Mouse (Mus musculus) v-Abl transformed pro-B cells (cell line): ENCODE data around the gene Sgcb.

ENCODE experiments used
- in situ Hi-C, 2 experiments: fragments of 400-800 bp; cut with MboI; formaldehyde crosslinking; loops; one replicate each; pipeline ENCODE4 v1.15.1; 2025; ENCODE audit not compliant: unreplicated experiment in 2 of 2

The Sgcb gene

DNA sequence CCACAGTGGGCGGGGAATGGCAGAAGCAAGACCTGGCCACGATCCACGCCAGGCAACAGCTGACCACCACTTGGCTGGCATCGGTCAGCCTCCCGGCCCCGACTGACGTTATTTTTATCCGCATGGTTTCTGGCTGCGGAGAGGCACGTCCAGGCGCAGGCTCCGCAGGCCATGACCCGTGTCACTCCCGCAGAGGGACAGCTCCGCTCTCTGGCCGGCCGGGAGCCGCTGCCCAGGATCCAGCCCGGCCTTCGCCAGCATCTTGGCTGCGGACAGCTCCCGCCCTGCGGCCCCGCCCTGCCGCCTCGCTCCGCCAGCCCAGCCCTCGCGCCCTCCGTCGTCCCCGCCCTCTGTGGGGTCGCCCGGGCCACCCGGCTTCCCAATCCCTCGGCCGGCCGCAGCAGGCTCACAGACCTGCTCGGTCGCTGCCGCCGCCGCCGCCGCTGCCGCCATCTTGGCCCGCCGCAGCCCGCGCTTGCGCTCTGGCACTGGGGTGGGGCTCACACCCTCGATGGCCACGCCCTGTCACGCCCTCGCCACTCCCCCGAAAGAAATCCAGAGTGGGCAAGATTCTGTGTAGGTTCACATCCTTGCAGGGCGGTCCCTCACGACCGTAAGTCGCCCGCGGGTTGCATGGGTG lies at the start of gene Sgcb:
Gene Sgcb (minus strand): TSS at position 530 of the 640 bp plus-strand sequence.
- in situ Hi-C loops = loop anchor here in 1 of 2 experiments (25.0 kb wide), 2 partner anchors 660 to 1515 kb away; partner anchors contain the start of gene Pdgfra

DNA sequence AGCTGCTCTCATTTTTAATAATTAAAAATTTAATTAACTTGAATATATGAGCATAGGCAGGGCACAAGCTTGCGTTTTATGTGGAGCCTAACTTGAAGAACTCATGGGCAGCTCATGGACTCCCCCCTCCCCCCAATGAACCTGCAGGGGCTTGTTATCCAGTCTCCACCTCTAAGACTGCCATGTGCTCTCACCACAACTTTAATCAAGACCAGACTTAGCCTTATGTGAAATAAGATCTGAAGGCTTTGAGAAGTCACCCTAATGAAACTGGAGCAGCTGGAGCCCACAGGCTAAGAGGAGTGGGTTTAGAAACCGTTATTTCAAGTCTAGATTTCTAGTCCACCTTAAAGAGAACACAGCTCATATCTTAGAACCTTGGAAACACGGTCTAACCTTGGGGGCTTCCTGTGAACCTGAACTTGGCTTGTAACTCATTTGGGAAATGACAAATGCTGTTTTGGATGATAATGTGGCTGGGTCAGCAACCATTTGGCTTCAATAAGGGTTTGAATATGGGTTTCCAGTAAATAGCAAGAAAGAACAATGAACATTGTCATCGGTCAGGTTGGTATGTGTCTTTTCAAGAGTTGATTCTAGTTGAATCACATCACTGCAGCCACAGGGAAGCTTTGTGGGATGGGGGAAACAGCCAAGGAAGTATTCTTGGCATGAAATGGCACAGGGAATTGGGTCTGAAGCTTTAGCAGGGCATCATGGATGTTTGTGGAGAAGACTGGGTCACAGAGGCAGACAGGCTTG lies 46.8 kb upstream of the Sgcb start:
- in situ Hi-C loops = loop anchor here in 1 of 2 experiments (25.0 kb wide), 1 partner anchor 1468 kb away; the partner anchor contains the start of gene Pdgfra

DNA sequence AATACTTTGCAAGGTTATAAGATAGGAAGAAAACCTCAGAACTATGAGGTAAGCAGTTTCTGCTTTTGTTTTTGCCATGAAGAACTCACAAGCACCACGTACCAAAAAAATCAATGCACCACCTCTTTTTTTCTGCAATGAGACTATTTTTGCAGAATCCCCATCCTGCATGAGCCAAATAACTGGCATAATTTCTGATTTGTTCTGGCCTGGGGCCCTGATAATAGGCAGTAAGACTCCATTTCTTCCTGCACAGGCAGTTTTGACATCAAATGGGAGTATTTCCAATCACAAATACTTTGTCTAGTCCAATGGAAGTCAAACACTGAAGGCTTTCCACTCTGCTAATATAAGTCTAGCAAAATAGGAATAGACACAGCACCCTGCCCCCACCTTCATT lies 46.2 kb upstream of the Sgcb start:
- in situ Hi-C loops = loop anchor here in 1 of 2 experiments (25.0 kb wide), 1 partner anchor 1469 kb away; the partner anchor contains the start of gene Pdgfra

DNA sequence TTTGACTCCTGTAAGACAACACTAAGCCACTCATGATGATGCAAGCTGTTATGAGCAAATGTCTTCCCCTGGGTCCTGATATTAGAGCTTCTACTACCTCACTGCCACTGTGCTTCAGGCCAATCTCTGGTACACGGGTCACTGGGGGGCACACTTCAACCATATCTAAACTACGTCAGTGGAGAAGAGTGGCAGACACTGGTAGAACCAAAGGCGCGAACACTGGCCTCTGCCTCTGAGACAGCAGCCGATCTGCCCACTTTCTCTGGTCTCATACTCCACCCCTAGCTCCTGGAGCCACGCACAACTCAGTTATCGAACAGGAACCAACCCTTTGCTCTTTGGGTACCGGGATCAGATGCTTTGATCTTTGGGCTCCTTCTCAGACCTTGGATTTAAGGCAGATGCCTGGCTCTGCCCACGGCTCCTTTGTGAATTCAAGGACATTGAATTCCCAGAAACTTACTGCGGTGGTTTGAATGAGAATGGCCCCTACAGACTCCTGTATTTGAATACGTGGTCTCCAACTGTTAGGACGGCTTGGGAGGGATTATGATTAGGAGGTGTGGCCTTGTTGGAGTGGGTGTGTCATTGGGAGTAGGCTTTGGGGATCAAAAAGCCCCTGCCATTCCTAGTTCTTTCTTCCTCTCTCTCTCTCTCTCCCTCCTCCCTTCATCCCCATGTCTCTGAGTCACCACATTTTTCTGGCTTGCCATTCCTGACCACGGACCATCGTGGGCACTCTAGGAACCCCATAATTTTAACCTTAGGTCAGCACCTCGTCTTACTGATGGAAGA lies 44.3 kb upstream of the Sgcb start:
- in situ Hi-C loops = loop anchor here in 1 of 2 experiments (25.0 kb wide), 1 partner anchor 1470 kb away; the partner anchor contains the start of gene Pdgfra

DNA sequence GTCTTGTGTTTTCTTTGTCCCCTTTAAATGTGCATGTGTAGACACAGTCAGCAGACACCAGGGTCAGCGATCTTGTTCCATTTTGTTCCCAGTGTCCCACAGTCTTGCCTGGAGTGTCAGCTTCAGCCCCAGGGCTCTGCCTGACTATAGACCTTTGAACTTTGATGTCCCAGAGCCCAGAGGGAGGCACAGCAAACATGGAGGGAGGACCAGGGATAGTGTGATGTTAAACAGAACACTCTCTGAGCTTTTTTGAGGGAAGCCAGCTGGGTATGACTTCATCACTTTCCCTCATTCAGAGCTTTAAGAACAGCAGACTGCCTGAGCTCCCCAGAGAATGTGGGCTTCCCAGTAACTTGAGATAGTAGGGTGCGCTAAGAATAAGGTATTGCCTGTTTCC lies 42.6 kb upstream of the Sgcb start:
- in situ Hi-C loops = loop anchor here in 1 of 2 experiments (25.0 kb wide), 1 partner anchor 1472 kb away; the partner anchor contains the start of gene Pdgfra

DNA sequence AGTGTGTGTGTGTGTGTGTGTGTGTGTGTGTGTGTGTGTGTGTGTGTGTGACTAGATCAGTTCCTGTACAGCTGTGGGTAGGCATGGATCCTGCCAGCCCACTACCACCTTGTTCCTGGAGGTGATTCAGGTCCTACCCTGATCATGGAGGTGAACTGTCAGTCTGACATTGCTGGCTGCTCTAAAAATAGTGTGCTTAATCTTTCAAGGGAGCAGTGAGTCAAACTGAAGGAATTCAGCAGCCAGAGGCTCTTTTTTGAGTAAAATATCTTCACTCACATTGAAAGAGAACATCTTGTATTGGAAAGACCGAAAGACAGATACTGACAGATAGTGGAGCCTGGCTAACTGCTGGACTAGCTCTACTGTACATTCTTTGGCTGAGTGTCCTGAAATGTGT lies 41.0 kb upstream of the Sgcb start:
- in situ Hi-C loops = loop anchor here in 1 of 2 experiments (10.0 to 25.0 kb wide), 2 partner anchors 596 to 1474 kb away; partner anchors contain the start of gene Pdgfra

DNA sequence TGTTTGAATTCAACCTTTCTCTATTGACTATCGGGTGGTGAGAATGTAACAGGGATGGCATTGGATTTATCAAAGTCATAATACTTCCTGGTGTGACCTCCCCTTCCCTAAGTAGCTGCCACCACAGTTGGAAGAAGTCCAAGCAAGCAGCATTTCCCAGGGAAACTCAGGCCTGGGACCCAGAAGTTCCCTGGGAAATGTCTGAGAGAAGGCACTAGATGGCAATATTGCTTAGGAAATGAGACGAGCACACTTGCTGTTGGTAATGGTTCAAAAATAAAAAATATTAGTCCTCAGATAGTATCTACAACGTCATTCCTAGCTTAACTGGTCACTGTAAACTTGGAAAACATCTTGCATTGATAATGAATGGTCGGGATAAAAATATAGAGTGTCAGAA lies 38.6 kb upstream of the Sgcb start:
- in situ Hi-C loops = loop anchor here in 1 of 2 experiments (10.0 to 25.0 kb wide), 2 partner anchors 599 to 1476 kb away; partner anchors contain the start of gene Pdgfra

DNA sequence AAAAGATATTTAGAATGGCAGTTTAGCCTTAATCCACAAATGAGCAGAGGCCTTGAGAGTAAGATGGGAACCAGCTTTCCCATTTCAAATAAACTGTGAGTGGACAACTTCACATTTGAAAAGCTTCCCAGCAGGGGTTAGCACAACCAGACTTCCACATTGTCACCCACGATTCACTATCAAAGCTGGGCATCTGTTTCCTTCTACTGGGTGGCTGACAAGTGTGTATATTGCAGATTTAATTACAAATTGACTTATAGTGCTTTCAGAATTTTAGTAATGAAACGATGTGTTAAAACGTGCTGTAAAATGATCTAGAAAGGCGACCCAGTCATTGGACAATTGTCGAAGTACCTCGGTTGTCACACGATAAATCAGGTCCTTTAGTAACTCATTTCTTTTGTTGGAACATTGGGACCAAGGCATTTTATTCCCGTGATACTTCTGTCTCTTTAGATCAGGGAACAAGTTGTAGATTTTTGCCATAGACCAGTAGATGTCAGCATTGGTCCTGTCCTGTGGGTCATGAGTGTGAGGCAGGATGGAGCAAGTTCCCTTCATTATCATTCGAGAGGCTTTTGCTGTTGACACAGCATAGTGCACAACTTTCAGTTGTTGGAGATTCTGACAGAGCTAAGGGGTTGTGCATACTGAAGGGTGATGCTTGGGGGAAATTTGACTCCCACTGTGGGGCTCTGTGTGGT lies 36.3 kb upstream of the Sgcb start:
- in situ Hi-C loops = loop anchor here in 1 of 2 experiments (10.0 to 25.0 kb wide), 2 partner anchors 601 to 1478 kb away; partner anchors contain the start of gene Pdgfra

DNA sequence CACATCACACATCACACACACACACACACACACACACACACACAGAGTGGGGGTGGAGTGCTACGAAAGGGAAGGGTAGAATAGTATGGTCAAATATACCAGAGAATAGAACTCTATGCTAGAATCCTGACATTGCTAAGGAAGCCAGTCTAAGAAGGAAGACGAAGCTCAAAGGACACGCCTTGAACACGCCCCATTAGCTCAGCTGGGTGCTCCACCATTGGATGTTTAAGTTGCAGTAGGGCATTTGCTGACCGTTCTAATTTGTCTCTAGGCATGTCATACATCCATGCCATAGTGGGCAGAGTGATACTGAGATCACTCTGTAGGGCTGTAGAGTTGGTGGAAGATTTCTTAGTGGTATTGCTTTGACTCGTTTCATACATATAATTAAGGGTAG lies 35.6 kb upstream of the Sgcb start:
- in situ Hi-C loops = loop anchor here in 1 of 2 experiments (10.0 to 25.0 kb wide), 2 partner anchors 602 to 1479 kb away; partner anchors contain the start of gene Pdgfra

DNA sequence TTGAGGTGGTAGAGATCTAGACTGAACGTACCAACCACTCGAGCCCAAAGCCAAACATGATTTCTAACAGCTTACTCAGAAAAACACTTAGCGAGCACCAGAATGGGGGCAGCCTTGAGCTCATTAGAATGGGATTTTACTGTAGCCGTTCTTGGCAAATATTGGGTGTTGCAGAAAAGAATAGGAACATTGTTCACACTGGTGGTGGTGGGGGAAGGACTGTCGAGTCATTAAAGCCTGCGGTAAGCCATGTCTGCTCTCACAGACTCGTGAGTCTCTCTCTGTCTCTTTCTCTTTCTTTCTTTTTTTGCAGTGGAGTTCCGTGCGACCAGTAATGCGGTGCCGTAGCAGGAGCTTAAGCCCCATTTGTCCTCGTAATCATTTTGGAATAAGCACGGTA lies 29.0 kb upstream of the Sgcb start:
- in situ Hi-C loops = loop anchor here in 1 of 2 experiments (25.0 kb wide), 1 partner anchor 1486 kb away; the partner anchor contains the start of gene Pdgfra

DNA sequence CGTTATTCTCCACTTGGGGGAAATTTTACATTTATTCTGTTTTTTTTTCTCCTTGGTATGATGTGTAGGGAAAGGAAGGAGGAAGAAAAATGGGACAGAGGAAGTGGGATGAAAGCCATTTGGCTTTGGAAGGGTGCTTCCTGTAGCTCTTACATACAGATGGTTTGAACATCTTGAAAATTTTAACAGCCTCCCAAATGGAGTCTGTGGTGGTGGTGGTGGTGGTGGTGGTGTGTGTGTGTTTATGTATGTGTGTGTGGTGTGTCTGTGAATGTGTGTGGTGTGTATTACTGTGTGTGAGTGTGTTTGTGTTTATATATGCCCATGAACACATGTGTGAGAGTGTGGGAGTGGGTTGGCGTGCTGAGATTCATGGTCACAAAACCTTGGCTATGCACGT lies 28.0 kb upstream of the Sgcb start:
- in situ Hi-C loops = loop anchor here in 1 of 2 experiments (25.0 kb wide), 1 partner anchor 1487 kb away; the partner anchor contains the start of gene Pdgfra

DNA sequence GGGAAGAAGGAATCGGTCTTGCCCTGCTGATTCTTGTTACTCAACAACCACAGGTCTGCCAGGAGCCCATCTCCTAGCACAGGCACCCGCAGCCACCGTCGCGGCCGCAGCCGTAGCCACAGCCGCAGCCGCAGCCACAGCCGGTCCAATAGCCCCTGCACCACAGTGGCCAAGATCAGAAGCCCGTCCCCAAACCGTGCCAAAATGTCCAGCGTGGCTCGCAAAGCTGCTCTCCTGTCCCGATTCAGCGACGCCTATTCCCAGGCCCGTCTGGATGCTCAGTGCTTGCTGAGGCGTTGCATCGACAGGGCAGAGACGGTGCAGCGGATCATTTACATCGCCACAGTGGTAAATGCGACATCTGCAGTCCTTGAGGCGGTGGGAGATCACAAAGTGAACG lies 21.8 kb upstream of the Sgcb start:
- in situ Hi-C loops = no loop called here

DNA sequence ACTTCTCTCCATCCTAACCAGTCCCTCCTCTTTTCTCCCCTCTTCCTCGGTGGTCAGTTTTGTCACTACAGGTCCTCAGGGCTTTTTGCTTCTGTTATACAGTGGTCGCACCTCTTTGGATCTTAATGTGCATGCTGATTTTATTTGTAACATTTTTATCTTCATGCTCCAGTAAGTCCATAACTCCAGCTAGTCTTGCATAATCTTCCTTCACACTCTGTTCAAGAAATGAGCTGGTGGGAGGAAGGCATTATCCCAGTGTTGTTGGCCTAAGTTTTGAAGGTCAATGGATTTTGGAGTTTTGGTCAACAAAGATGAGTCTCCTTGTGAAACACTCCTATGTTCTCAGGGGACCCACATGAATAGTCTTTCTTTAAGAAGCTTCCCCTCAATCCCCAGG lies 20.3 kb upstream of the Sgcb start:
- in situ Hi-C loops = no loop called here

DNA sequence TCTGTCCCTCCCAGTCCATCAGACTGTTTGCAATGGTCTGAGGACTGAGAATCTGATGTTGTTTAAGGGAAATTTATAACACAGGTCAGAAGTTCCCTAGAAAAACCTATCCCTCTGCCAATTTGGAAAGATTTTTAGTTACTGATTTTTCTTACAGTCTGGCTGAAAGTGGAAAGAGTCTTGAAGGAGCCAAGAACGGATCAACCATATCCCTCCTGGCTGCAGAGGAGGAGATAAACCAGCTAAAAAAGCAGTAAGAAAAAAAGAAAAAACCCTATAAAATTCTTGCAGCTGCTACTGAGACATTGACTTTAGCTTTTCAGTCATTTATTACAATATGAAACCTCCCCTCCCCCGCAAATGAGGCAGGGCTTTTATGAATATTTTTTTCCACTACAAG lies 19.1 kb upstream of the Sgcb start:
- in situ Hi-C loops = no loop called here

DNA sequence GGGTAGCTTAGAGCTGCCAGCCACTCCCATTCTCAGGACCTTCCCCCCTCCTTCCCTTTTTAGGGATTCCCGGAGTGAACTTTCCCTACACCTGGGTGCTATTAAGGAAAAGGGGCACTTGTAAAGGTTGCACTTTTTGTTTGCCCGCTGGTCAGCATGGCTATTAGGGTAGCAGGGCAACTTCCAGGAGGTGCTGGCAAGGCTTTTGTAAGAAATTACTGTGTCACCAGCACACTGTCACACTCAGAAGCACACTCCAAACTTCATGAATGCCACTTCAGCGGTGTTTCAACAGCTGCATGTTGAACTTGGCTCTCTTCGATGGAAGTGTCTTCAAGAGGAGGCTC lies 4.2 kb upstream of the Sgcb start:
- in situ Hi-C loops = no loop called here

DNA sequence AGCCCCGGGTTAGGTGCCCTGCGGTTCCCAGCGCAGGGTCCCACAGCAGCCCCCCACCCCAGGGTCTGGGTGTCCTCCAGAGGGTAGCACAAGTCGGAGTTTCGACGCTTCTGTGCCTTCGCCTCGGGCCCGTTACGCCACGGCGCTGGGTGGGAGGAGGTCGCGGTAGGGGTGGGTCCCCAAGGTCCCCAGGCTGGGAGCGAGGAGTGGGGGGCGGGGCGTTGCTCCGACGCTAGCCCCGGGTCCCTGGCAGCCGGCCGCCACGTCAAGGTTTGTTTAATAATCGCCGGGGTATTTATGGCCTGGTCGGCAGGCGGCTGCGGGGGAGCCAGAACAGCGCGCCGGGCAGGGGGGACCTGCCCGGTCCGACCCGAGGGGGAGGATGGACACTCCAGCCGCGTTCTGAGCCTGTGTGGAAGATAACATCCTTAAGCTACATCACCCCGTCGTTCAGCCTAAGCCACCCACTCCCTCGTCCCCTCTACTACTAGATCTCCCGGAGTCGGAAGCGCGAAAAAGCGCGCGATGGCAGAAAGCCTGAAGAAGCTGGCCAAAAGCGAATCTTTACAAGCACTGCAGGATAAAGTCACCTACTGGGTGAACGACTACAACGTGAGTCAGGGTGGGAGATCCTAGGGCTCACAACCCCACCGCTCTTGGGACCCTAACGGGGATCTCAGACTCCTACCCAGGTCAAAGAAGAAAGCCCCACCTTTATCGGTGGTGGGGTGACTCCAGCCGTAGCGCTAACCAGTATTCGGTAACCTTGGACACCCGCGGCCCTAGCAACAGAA lies 3.7 kb upstream of the Sgcb start, which contains the start of gene Spata18:
Gene Spata18 (plus strand): TSS at position 319 of the 794 bp plus-strand sequence.
- in situ Hi-C loops = no loop called here

DNA sequence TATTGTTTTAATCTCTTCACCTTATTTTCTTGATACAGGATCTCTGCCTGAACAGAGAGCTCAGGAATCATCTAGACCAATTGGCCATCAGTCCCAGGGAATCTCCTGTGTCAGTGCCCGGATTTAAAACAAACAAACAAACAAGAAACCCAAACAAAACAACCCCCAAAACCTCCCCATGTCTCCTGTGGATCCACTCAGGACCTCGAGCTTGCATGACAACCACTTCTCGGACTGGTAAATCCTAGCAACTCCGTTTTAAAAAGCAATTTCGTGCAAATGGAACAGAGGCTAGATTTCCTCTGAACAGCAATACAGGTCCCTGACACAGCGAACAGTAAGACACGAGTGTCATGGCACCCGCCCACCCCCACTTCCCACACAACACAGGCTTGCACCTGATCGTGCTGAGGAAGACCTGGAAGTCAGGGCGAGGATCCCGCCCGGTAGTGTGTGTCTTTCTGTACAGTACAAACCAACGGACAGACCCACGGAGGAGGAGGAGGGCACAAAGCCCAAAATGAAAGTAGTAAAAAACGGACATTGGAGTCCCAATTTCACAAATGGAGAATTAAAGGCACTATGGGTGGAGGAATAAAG lies 2.9 kb upstream of the Sgcb start:
- in situ Hi-C loops = no loop called here

DNA sequence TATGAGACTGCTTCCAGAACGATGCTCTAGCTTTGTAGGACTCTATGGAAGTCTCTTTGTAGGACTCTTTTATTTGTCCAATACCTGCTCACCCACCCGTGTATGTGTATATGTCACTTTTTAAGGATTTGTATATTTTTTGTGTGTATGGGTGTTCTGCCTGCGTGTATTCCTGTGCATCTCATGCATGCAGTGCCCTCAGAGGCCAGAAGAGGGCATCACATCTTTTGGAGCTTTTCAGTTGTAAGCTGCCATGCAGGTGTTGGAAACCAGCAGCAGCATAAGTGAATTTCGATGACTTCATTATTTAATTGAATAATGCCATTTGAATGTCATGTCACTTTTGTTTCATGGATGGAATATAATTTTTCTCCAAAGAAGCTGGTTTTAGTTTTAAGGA lies 5.5 kb downstream of the Sgcb start:
- in situ Hi-C loops = loop anchor here in 1 of 2 experiments (25.0 kb wide), 2 partner anchors 655 to 1520 kb away; partner anchors contain the start of gene Pdgfra
